In the genomic region with DNA sequence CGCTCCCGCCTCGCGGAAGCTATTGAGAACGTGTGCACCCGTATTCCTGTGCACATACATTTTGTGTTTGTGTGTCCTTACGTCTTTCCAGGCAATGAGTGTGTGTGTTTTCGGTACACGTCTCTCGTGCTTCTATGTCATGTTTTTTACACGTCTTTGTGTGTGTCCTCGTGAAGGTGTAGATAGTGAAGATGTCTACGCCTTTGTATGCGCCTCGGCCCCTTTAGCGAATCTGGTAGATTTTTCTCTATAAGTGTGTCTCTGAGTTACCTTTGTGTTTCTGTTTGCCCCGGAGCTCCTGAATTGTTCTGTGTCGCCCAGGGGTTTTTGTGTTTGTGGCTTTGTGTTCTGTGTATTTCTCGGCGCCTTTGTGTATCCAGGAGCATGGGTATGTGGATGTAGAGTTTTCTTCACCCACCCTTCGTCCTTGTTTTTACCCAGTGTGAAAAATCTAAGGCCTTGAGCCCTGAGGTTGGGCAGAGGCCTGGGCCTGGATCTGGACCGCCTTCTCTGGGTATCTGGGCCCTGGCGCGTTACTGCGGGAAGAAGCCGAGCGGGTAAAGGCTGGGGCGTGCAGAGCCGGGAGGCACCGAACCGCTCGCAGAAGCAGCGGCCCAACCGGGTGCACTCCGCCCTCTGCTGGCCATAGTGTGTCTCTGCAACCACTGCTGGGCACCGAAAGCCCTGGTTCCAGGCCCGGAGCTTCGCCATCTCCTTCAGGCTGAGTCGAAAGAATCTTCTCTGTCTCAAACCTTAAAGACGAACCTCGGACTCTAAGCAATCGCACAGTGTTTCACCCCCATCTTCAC, we compare ENCODE assay signal across 8 mouse cellular contexts. TPM values are rescaled to one million over a fixed set of nuclear protein-coding genes. Genes with fewer than 3 reads are reported as not detected.
A peak's percentile ranks its signal among the peaks of the same experiment; 100 is the strongest.
DNase-seq lines count a peak whose midpoint lies in the region; ATAC-seq and TF ChIP-seq lines count a peak whose summit lies in the region.

No protein-coding gene starts in this region.

- H3K27me3 ChIP-seq in heart, embryonic 11.5 days (ENCODE audit: control insufficient read depth, insufficient read depth, low read length), result peaks cover 97% of the 10 kb centered on the region
- H3K27me3 ChIP-seq in kidney, embryonic 14.5 days (ENCODE audit: control insufficient read depth, insufficient read depth, low read length), result peaks cover 97% of the 10 kb centered on the region
- peaks cover 96% of the 10 kb centered on the region for H3K27me3 ChIP-seq in limb, embryonic 15.5 days

- no peaks in the 10 kb centered on the region for H3K4me1 ChIP-seq in embryonic fibroblast, embryonic 13.5 days (ENCODE audit: control insufficient read depth, insufficient read depth, low read length)
- peaks cover 10% of the 10 kb centered on the region for H3K4me1 ChIP-seq in heart, embryonic 11.5 days (ENCODE audit: control insufficient read depth, insufficient read depth, low read length)
- H3K4me1 ChIP-seq in kidney, embryonic 14.5 days (ENCODE audit: control insufficient read depth, insufficient read depth, low read length), result peaks cover 14% of the 10 kb centered on the region; the same call in 1 of the 2 replicates
- peaks cover 70% of the 10 kb centered on the region for H3K4me1 ChIP-seq in limb, embryonic 15.5 days

- TF ChIP-seq CTCF in embryonic fibroblast, embryonic 13.5 days (IDR thresholded peaks at IDR 0.05; ENCODE audit: borderline replicate concordance, insufficient read depth, low read length), result peak; percentile 90

- no peaks in the 10 kb centered on the region for H3K9me3 ChIP-seq in heart, embryonic 11.5 days (replicated peaks; ENCODE audit: control insufficient read depth, low read length)
- no peaks in the 10 kb centered on the region for H3K9me3 ChIP-seq in kidney, embryonic 14.5 days (ENCODE audit: control insufficient read depth, low read length)
- H3K9me3 ChIP-seq in limb, embryonic 15.5 days, result no peaks in the 10 kb centered on the region

- TF ChIP-seq POLR2A in embryonic fibroblast, embryonic 13.5 days (IDR thresholded peaks at IDR 0.05; ENCODE audit: low read depth, low read length), result no peak

- no peak overlapping the region for H3K27ac ChIP-seq in embryonic fibroblast, embryonic 13.5 days (ENCODE audit: insufficient read depth, low read length)
- H3K27ac ChIP-seq in heart, embryonic 11.5 days (ENCODE audit: low read depth, low read length), result no peak overlapping the region
- no peak overlapping the region for H3K27ac ChIP-seq in kidney, embryonic 14.5 days (ENCODE audit: low read depth, low read length)
- H3K27ac ChIP-seq in limb, embryonic 15.5 days, result peak overlapping the region; percentile 82

- peak; percentile 82 for DNase-seq in CD4-positive, CD25-positive, alpha-beta regulatory T cell, adult 2 months (ENCODE audit: low read depth, low spot score)
- peak; percentile 71 for DNase-seq in naive thymus-derived CD4-positive, alpha-beta T cell, adult 2 months (ENCODE audit: low read depth)
- peak; percentile 50 to 85 for DNase-seq in spleen, postnatal 4 days (ENCODE audit: low spot score in 2 of 2)

- no peak for ATAC-seq in CD4-positive, CD25-positive, alpha-beta regulatory T cell, adult 4 months
- no peak for ATAC-seq in heart, embryonic 11.5 days (replicated peaks; ENCODE audit: insufficient number of reproducible peaks, low FRiP score, low TSS enrichment)
- no peak for ATAC-seq in kidney, embryonic 14.5 days (ENCODE audit: low FRiP score, low TSS enrichment)
- ATAC-seq in limb, embryonic 15.5 days (ENCODE audit: insufficient number of reproducible peaks, low FRiP score, low TSS enrichment, low read depth), result peak; percentile 26; the same call in 1 of the 2 replicates

- H3K36me3 ChIP-seq in heart, embryonic 11.5 days (ENCODE audit: control insufficient read depth, insufficient read depth, low read length), result no peaks in the 10 kb centered on the region
- no peaks in the 10 kb centered on the region for H3K36me3 ChIP-seq in kidney, embryonic 14.5 days (ENCODE audit: control insufficient read depth, insufficient read depth, low read length)
- H3K36me3 ChIP-seq in limb, embryonic 15.5 days, result no peaks in the 10 kb centered on the region

- 0 out of 2 replicates have a peak overlapping the region, but pooled peaks have one; percentile 8 for H3K4me3 ChIP-seq in embryonic fibroblast, embryonic 13.5 days (ENCODE audit: insufficient read depth, low read length)
- peak overlapping the region; percentile 25 for H3K4me3 ChIP-seq in heart, embryonic 11.5 days (ENCODE audit: low read depth, low read length)
- peak overlapping the region; percentile 41 for H3K4me3 ChIP-seq in kidney, embryonic 14.5 days (ENCODE audit: low read length)
- H3K4me3 ChIP-seq in limb, embryonic 15.5 days, result peak overlapping the region; percentile 55

- H3K4me2 ChIP-seq in heart, embryonic 11.5 days, result peak overlapping the region; percentile 51
- peak overlapping the region; percentile 24 for H3K4me2 ChIP-seq in kidney, embryonic 14.5 days (replicated peaks; ENCODE audit: low read depth, low read length)
- H3K4me2 ChIP-seq in limb, embryonic 15.5 days, result peak overlapping the region; percentile 72

- WGBS in heart, embryonic 11.5 days (ENCODE audit: insufficient replicate concordance), result 2% methylated on average over 42 of the region's 42 CpGs
- 4% methylated on average over 40 of the region's 42 CpGs for WGBS in kidney, embryonic 14.5 days
- WGBS in limb, embryonic 15.5 days, result 5% methylated on average over 42 of the region's 42 CpGs

- H3K9ac ChIP-seq in heart, embryonic 11.5 days (ENCODE audit: low read depth, low read length), result no peak overlapping the region
- H3K9ac ChIP-seq in kidney, embryonic 14.5 days (ENCODE audit: low read depth, low read length), result no peak overlapping the region
- peak overlapping the region; percentile 45; the same call in 1 of the 2 replicates for H3K9ac ChIP-seq in limb, embryonic 15.5 days

RNA-seq across cellular contexts. Expression of a gene that starts 2.5 kb away (rescaled TPM):
- not detected for polyA plus RNA-seq in CD4-positive, CD25-positive, alpha-beta regulatory T cell, adult 4 months (2017; shearing (Covaris generic))
- 1.1 and 2.8 TPM in 2 replicates for polyA plus RNA-seq in embryonic fibroblast, embryonic 13.5 days (2011; ENCODE audit: insufficient read length, low read depth, missing spikeins)
- 0.03 TPM in 1 of 2 replicates, not detected in the other for polyA plus RNA-seq in heart, embryonic 11.5 days (2014; fragmentation: Nextera tagmentation; extraction: Ambion mirVana)
- polyA plus RNA-seq in kidney, embryonic 14.5 days (2014; fragmentation: Nextera tagmentation; extraction: Ambion mirVana), result 1.9 and 2.2 TPM in 2 replicates
- 2.9 and 4.1 TPM in 2 replicates for polyA plus RNA-seq in limb, embryonic 15.5 days (2015; fragmentation: Nextera tagmentation; extraction: Ambion mirVana)
